Mouse (Mus musculus) C2C12 (cell line): ENCODE data around the gene Proser3.

ENCODE experiments used
- CEBPB ChIP-seq: IDR thresholded peaks from one replicate; pipeline ENCODE4 v1.6.1; 2011; ENCODE audit warnings: low read depth, mild to moderate bottlenecking, control low read depth, moderate library complexity
- CTCF ChIP-seq: IDR thresholded peaks from one replicate; pipeline ENCODE4 v1.5.1; 2011; ENCODE audit not compliant: control insufficient read depth, insufficient read depth, insufficient read length
- MYOG ChIP-seq: IDR thresholded peaks from one replicate; pipeline ENCODE4 v1.6.1; 2011; ENCODE audit not compliant: control insufficient read depth, insufficient read length; ENCODE audit errors: extremely low read depth
- USF1 ChIP-seq: IDR thresholded peaks from one replicate; pipeline ENCODE4 v1.6.1; 2011; ENCODE audit warnings: low read depth, mild to moderate bottlenecking, control low read depth, moderate library complexity

DNA sequence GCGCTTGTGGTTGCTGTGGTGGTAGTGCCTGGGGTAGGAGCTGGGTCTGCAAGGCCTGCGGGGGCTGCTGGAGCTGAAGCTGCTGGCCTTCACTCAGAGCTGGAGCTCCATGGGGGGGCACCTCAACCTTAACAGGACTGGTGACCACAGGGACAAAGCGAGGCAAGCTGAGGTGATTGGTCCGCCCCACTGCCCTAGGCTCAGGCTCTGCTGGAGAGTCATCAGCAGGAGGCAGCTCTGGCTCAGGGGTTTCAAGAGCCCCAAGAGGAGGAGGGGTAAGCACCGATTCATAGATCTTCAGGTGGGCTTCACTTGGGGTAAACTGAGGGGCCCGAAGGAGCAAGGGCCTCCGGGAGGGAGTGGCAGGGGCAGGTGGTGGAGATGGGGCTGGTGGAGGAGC lies 33.1 kb upstream of the Proser3 start:
- TF ChIP-seq USF1, result no peak
- TF ChIP-seq MYOG, result no peak
- TF ChIP-seq CTCF, result no peak
- no peak for TF ChIP-seq CEBPB
